Mouse (Mus musculus) midbrain, embryonic 11.5 days (tissue): Measurements from ENCODE around the gene Zfp672. TPM values are rescaled to one million over a fixed set of nuclear protein-coding genes. Genes with fewer than 3 reads are reported as not detected.
"Not testable (repeated sequence)": the region's sequence is repeated elsewhere in the genome, so short reads cannot be mapped to it uniquely, and the experiment has no call there.

ENCODE experiments used
- ATAC-seq: fragments of 200-750 bp; cut with Nextera tagmentation; 2 replicates; pipeline ENCODE4 v1.8.0; 2017; ENCODE audit warnings: moderate TSS enrichment, moderate library complexity; ENCODE audit not compliant: low FRiP score
- DNase-seq: peaks from one replicate; pipeline ENCODE4 v3.0.0; 2015; ENCODE audit warnings: low spot score; ENCODE audit errors: missing footprints
- H3K27ac ChIP-seq: fragments of 300-500 bp; sonication (generic); 2 replicates; pipeline ENCODE4 v1.5.1; 2014; ENCODE audit warnings: low read depth, low read length
- H3K27me3 ChIP-seq: fragments of 300-500 bp; sonication (generic); 2 replicates; pipeline ENCODE4 v1.6.1; 2014; ENCODE audit warnings: mild to moderate bottlenecking, low read length, moderate library complexity, mixed read lengths; ENCODE audit not compliant: control insufficient read depth, insufficient read depth
- H3K36me3 ChIP-seq: fragments of 300-500 bp; sonication (generic); 2 replicates; pipeline ENCODE4 v1.6.1; 2014; ENCODE audit warnings: mild to moderate bottlenecking, low read length, moderate library complexity, mixed read lengths; ENCODE audit not compliant: control insufficient read depth, insufficient read depth
- H3K4me1 ChIP-seq: fragments of 300-500 bp; sonication (generic); 2 replicates; pipeline ENCODE4 v1.6.1; 2014; ENCODE audit warnings: low read length; ENCODE audit not compliant: control insufficient read depth, insufficient read depth
- H3K4me2 ChIP-seq: fragments of 300-500 bp; sonication (generic); 2 replicates; pipeline ENCODE4 v1.6.1; 2014; ENCODE audit warnings: mild to moderate bottlenecking, moderate library complexity
- H3K4me3 ChIP-seq: fragments of 300-500 bp; sonication (generic); 2 replicates; pipeline ENCODE4 v1.5.1; 2014; ENCODE audit warnings: low read depth, low read length
- H3K9ac ChIP-seq: fragments of 300-500 bp; sonication (generic); 2 replicates; pipeline ENCODE4 v1.6.1; 2014; ENCODE audit warnings: low read length
- H3K9me3 ChIP-seq: fragments of 300-500 bp; sonication (generic); 2 replicates; pipeline ENCODE4 v1.6.1; 2016; ENCODE audit warnings: low read length; ENCODE audit not compliant: control insufficient read depth
- WGBS: fragments of 180-500 bp; shearing (Covaris S2); extraction: QIAGEN DNeasy Blood & Tissue Kit; methylation state at CpG from one replicate; pipeline ENCODE4 v1.1.7; 2014; 5-methylcytosine and 5-hydroxymethylcytosine counted together
- polyA plus RNA-seq: library from polyadenylated mRNA; unstranded; fragments of >200 nt; fragmentation: Nextera tagmentation; extraction: Ambion mirVana; gene quantifications from 2 replicates; pipeline ENCODE4 v1.2.1, GENCODE M21; 2014

Zfp672 gene
- polyA plus RNA-seq, 1 experiment from 2014 or later, result 22.8 TPM

DNA sequence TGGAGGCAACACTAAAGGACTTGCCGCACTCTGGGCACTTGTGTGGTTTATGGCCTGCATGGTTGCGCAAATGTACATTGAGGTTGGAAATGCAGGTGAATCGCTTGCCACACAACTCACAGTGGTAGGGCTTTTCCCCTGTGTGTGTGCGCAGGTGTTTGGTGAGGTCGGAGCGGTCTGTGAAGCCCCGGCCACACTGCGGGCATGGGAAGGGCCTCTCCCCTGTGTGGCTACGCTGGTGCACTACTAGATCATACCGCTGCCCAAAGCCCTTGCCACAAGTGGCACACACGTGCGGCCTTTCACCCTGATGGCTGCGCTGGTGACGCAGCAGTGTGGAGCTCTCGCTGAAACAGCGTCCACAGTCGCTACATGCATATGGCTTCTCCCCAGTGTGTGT is 13.8 kb downstream of the Zfp672 start:
- Histone ChIP-seq H3K4me1 (no peaks in the 10 kb centered on the region), H3K36me3 (peaks cover 6% of the 10 kb centered on the region; the same call in 1 of the 2 replicates), H3K9ac (no peak overlapping the region), H3K4me2 (no peak overlapping the region), H3K27ac (no peak overlapping the region), H3K4me3 (no peak overlapping the region), H3K9me3 (no peaks in the 10 kb centered on the region), H3K27me3 (no peaks in the 10 kb centered on the region)
- DNase-seq (no peak), ATAC-seq (no peak)
- 85% methylated on average over 17 of the region's 17 CpGs for WGBS

DNA sequence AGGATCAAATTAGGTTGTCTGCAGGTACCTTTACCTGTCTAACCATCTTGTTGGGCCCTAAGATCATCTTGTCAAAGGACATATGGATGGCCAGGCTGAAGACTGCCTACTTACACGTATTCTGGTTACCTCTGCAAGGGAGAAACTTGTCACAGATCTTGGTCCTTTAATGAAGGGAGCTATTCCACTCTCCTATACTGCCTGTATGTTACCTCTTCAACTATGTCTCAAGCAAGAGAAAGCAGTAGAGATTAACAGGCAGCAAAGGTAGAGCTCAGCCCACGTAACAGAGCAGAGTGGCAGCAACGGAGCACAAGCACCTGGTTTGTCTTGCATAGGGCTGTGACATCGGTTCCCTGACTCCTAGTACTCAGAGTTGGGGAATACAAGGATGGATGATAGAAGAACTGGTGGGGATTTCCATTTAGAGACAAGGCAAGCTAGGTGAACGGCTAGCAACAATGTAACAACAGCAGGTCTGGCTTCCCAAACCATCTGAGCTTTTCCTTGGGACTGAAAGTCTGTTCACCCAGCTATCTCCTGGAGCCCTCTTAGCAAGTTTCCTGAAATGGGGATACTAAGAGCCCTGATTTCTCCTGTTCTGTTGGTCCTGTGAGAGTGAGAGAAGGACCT is 14.5 kb downstream of the Zfp672 start:
- H3K36me3 ChIP-seq, result peaks cover 6% of the 10 kb centered on the region; the same call in 1 of the 2 replicates
- 95% methylated on average over 5 of the region's 5 CpGs for WGBS
- H3K4me2 ChIP-seq, result no peak overlapping the region
- no peak overlapping the region for H3K4me3 ChIP-seq
- H3K27me3 ChIP-seq, result no peaks in the 10 kb centered on the region
- no peaks in the 10 kb centered on the region for H3K4me1 ChIP-seq
- no peak overlapping the region for H3K27ac ChIP-seq
- no peak for ATAC-seq
- no peak for DNase-seq
- H3K9me3 ChIP-seq, result no peaks in the 10 kb centered on the region
- H3K9ac ChIP-seq, result no peak overlapping the region

DNA sequence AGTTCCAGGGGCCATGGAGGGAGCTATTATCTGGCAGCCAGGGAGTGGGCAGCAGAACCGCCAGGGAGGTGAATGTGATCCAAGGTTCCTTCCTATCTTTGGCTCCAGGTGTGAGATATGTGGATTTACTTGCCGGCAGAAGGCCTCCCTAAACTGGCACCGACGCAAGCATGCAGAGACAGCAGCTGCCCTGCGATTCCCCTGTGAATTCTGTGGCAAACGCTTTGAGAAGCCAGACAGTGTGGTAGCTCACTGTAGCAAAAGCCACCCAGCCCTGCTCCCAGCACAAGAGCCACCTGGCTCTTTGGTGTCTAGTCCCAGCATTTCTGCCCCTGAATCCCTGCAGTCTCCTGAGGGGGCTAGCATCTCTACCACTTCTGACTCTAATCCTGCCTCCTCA is 16.1 kb downstream of the Zfp672 start:
- Histone ChIP-seq H3K36me3 (peaks cover 6% of the 10 kb centered on the region; the same call in 1 of the 2 replicates), H3K9me3 (no peaks in the 10 kb centered on the region), H3K4me2 (no peak overlapping the region), H3K27me3 (no peaks in the 10 kb centered on the region), H3K4me1 (no peaks in the 10 kb centered on the region), H3K9ac (no peak overlapping the region), H3K4me3 (no peak overlapping the region), H3K27ac (no peak overlapping the region)
- ATAC-seq (no peak), DNase-seq (no peak)
- 92% methylated on average over 6 of the region's 6 CpGs for WGBS

DNA sequence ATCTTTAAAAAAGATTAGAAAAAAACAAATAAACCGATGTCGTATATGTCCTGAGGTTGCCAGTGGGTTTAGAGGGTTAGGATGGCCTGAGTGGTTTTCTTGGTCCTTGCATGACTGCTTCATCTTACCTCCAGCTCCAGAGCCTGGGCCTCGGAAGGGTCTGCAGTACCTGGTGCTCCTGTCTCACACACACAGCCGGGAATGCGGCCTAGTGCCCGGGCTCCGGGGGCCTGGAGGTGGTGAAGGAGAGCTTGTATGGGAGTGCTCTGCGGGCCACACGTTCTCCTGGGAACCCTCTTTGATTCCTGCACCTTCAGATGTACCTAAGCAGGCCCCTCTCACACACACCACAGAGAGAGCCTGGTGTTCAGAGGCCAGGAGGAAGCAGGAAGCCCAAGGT is 21.5 kb downstream of the Zfp672 start:
- H3K4me1 ChIP-seq, result peaks cover 7% of the 10 kb centered on the region
- ATAC-seq (no peak), DNase-seq (no peak)
- no peaks in the 10 kb centered on the region for H3K9me3 ChIP-seq
- H3K9ac ChIP-seq, result no peak overlapping the region
- no peaks in the 10 kb centered on the region for H3K27me3 ChIP-seq
- no peaks in the 10 kb centered on the region for H3K36me3 ChIP-seq
- 93% methylated on average over 9 of the region's 9 CpGs for WGBS
- H3K4me2 ChIP-seq, result no peak overlapping the region
- H3K27ac ChIP-seq, result no peak overlapping the region
- H3K4me3 ChIP-seq, result no peak overlapping the region

DNA sequence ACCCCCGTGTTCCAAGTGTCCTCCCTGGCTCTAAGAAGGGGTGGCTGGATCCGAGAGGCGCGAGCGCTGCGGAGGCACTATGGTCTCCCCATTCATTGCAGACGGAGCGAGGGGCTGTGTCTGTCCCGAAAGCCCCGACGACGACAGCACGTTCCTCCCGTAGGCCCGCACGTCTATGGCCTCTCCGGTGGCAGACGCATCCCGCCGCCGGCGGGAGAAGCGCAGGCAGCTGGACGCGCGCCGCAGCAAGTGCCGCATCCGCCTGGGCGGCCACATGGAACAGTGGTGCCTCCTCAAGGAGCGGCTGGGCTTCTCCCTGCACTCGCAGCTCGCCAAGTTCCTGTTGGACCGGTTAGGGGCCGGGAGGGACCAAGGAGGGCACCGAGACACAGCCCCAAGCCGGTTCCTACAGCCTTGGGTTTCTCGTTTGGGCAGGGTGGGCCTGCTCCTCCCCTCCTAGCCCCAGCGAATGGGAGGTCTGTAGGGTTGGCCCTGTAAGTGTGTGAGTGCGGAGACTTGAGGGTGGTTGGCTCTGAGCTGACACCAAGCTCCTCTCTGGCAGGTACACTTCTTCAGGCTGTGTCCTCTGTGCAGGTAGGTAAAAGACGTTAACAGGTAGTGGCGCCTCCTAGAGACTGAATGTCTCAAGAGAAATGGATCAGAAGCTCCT is 22.6 kb downstream of the Zfp672 start:
- no peak for DNase-seq
- peak overlapping the region; percentile 60 for H3K4me2 ChIP-seq
- no peaks in the 10 kb centered on the region for H3K27me3 ChIP-seq
- peak; percentile 54 for ATAC-seq
- H3K4me3 ChIP-seq, result peak overlapping the region; percentile 42
- 0% methylated on average over 36 of the region's 42 CpGs for WGBS
- H3K4me1 ChIP-seq, result peaks cover 9% of the 10 kb centered on the region
- peak overlapping the region; percentile 65 for H3K9ac ChIP-seq
- no peak overlapping the region for H3K27ac ChIP-seq
- H3K36me3 ChIP-seq, result no peaks in the 10 kb centered on the region
- no peaks in the 10 kb centered on the region for H3K9me3 ChIP-seq

DNA sequence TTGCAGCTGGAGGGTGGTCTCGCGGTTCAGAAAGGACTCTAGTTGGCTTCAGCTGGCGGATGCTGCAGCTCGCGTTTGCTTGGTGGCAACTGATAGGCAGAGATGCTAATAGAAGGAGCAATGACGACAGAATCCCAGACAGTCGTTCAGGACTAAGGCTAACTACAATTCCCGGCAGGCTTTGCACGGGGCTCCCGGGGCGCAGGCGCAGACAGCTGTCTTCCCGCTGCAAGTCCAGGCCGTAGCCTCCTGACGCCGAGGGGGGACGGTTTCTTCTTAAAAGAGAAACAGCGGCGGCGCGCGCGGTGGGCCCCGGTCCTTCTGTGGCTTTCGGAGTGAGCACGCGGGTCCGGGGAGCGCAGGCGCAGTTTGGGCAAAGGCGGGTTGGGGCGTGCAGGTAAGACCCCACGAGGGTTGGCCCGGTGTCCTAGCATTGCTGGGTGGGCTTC is 23.3 kb downstream of the Zfp672 start, which contains the start of gene Zfp692:
Zfp692 (plus strand) TSS at position 210 of the 449 bp plus-strand sequence.
- peaks cover 9% of the 10 kb centered on the region for H3K4me1 ChIP-seq
- H3K27me3 ChIP-seq, result no peaks in the 10 kb centered on the region
- peak; percentile 100 for DNase-seq
- H3K4me3 ChIP-seq, result peak within 1 kb of the TSS; percentile 42
- H3K36me3 ChIP-seq, result no peaks in the 10 kb centered on the region
- H3K9me3 ChIP-seq, result no peaks in the 10 kb centered on the region
- under 1% methylated on average over 34 of the region's 34 CpGs for WGBS
- peak; percentile 80 for ATAC-seq
- no peak within 1 kb of the TSS for H3K27ac ChIP-seq
- H3K4me2 ChIP-seq, result peak within 1 kb of the TSS; percentile 60
- peak within 1 kb of the TSS; percentile 65 for H3K9ac ChIP-seq

DNA sequence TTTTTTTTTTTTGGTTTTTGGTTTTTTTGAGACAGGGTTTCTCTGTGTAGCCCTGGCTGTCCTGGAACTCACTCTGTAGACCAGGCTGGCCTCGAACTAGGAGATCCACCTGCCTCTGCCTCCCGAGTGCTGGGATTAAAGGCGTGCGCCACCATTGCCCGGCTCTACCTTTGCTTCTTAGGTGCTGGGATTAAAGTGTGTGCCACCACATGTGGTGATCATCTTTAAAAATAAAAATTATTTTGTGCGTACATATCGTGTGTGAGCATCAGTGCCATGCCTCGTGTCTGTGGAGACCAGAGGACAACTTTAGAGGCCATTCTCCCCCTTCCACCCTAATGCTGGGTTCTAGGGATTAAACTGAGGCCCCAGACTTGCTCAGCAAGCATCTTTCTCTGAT is 24.8 kb downstream of the Zfp672 start:
- not testable (repeated sequence) for H3K9me3 ChIP-seq, H3K36me3 ChIP-seq, ATAC-seq, H3K4me1 ChIP-seq, H3K27me3 ChIP-seq, H3K27ac ChIP-seq, H3K4me3 ChIP-seq, DNase-seq, H3K4me2 ChIP-seq, H3K9ac ChIP-seq
- WGBS, result 90% methylated on average over 8 of the region's 8 CpGs

DNA sequence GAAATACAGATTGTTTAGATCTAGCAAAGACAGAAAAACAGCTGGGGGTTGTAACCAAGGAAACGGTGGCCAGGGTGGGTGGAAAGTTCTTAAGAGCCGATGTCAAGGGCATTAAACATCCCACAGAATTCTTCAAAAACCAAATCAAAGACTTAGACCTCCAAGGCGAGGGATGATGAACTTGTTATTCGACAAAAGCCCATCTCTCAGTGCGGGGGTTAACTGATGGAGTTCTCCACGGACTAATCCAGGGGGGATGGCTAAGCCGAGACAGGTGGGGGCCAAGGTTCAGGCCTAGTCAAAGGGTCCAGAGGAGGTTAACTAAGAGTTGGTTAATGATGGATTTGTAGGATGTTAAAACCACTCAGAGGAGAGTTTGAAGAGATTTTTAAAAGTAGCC is 26.5 kb downstream of the Zfp672 start:
- Histone ChIP-seq H3K4me1 (peaks cover 9% of the 10 kb centered on the region), H3K9me3 (no peaks in the 10 kb centered on the region), H3K27ac (no peak overlapping the region), H3K4me3 (no peak overlapping the region), H3K36me3 (no peaks in the 10 kb centered on the region), H3K9ac (no peak overlapping the region), H3K27me3 (no peaks in the 10 kb centered on the region), H3K4me2 (peak overlapping the region; percentile 38; the same call in 1 of the 2 replicates)
- 13% methylated on average over 7 of the region's 7 CpGs for WGBS
- no peak for ATAC-seq
- peak; percentile 93 for DNase-seq

DNA sequence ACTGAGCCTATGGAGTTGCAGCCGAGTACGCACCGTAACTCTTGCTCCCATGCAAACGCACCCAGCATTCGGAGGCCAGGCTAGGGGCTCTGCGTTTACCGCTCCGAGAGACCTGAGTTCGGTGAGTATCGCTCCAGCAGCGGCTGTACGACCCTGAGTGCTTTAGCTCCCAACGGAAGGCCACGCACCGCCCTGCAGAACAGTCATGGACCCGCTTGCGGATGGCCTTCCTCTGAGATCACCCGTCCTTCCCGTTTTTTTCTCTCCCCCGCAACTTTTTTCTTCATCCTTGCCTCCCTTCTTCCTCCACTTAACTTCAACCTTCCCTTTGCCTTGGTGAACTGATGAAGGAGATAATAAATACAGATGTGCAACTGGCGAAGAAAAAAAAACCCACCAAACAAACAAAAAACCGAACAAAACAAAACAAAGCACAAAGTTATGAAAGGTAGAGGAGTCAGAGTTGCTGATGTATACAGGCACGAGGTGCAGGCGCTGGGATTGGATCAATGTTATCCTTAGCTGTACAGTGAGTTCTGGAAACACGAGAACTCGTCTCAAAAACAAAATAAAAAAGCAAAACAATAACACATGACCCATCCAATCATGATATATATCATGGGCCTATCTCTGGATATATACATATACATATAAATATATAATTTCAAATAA is 27.2 kb downstream of the Zfp672 start:
- WGBS, result 1% methylated on average over 25 of the region's 26 CpGs
- Histone ChIP-seq H3K9me3 (no peaks in the 10 kb centered on the region), H3K27me3 (no peaks in the 10 kb centered on the region), H3K4me2 (peak overlapping the region; percentile 55), H3K36me3 (no peaks in the 10 kb centered on the region), H3K27ac (peak overlapping the region; percentile 85), H3K9ac (peak overlapping the region; percentile 68), H3K4me1 (peaks cover 9% of the 10 kb centered on the region; the same call in 1 of the 2 replicates), H3K4me3 (peak overlapping the region; percentile 57)
- peak; percentile 61 for ATAC-seq
- DNase-seq, result no peak
